29 mouse cellular contexts compared by ENCODE assay signal in genomic region chr2:156431409-156431808, GRCm38 (mm10). TPM values are rescaled to one million over a fixed set of nuclear protein-coding genes. Genes with fewer than 3 reads are reported as not detected.
DNase-seq lines count a peak whose midpoint lies in the region; ATAC-seq and TF ChIP-seq lines count a peak whose summit lies in the region.
"Had no signal": no experiment of that assay in that cellular context is flagged by ENCODE, and none has a peak within 500 bp of the region (broad histone marks: within the 10 kb centered on the region; RNA-seq: fewer than 3 reads in every experiment).

No protein-coding gene starts in this region.

- no peaks in the 10 kb centered on the region for H3K27me3 ChIP-seq in kidney, postnatal 0 days (ENCODE audit: insufficient read depth, low read length)
- no peaks in the 10 kb centered on the region for H3K27me3 ChIP-seq in ES-Bruce4 (ENCODE audit: control insufficient read depth, insufficient read depth, low read length, poor library complexity, severe bottlenecking)
- H3K27me3 ChIP-seq: embryonic facial prominence, embryonic 13.5 days; forebrain, embryonic 13.5 days; limb, embryonic 12.5 days; midbrain, embryonic 13.5 days; neural tube, embryonic 13.5 days had no signal

- ATAC-seq in kidney, postnatal 0 days (replicated peaks; ENCODE audit: low FRiP score, low read depth): no peak
- ATAC-seq: forebrain, embryonic 13.5 days; inflammation-experienced regulatory T-cells, adult 6 months; liver, postnatal 0 days; midbrain, embryonic 13.5 days had no signal

- TF ChIP-seq CTCF in kidney, postnatal 0 days (IDR thresholded peaks at IDR 0.05; ENCODE audit: low read depth): no peak
- no peak for TF ChIP-seq CTCF in ES-Bruce4 (IDR thresholded peaks at IDR 0.05; ENCODE audit: low read depth, low read length)

- WGBS in kidney, postnatal 0 days: 67% methylated on average over 6 of the region's 6 CpGs

- no peak overlapping the region for H3K4me2 ChIP-seq in kidney, postnatal 0 days (ENCODE audit: low read length)
- H3K4me2 ChIP-seq: embryonic facial prominence, embryonic 13.5 days; forebrain, embryonic 13.5 days; hindbrain, embryonic 14.5 days; limb, embryonic 12.5 days; liver, embryonic 11.5 days; midbrain, embryonic 13.5 days; neural tube, embryonic 13.5 days had no signal

- no peak for DNase-seq in kidney, postnatal 0 days (ENCODE audit: low spot score)
- DNase-seq in kidney, adult 18-20 months: no peak
- peak; percentile 31 for DNase-seq in CD4-positive helper T cell, adult 2 months (ENCODE audit: low read depth, low spot score)
- DNase-seq in naive thymus-derived CD4-positive, alpha-beta T cell, adult 2 months (ENCODE audit: low read depth): peak; percentile 50
- DNase-seq in gastrocnemius, postnatal 4 days (ENCODE audit: low spot score in 2 of 2): no peak
- no peak for DNase-seq in cerebellum, adult 8-10 months
- DNase-seq: adrenal gland, postnatal 10 days; B cell, adult 2 months; cerebellum, adult 18-20 months; cerebellum, postnatal 25 days; gastrocnemius, adult 2 months; heart, postnatal 4 days; layer of hippocampus, postnatal 36 days; liver, postnatal 0 days; retina, postnatal 1 day; spleen, adult 18-20 months had no signal

- TF ChIP-seq POLR2A in ES-Bruce4 (IDR thresholded peaks at IDR 0.05; ENCODE audit: insufficient read depth, low read length): no peak

- H3K9ac ChIP-seq in kidney, postnatal 0 days (ENCODE audit: low read depth, low read length): no peak overlapping the region
- no peak overlapping the region for H3K9ac ChIP-seq in ES-Bruce4 (ENCODE audit: low read depth, poor library complexity, severe bottlenecking)
- H3K9ac ChIP-seq: embryonic facial prominence, embryonic 13.5 days; forebrain, embryonic 13.5 days; hindbrain, embryonic 14.5 days; limb, embryonic 12.5 days; liver, postnatal 0 days; midbrain, embryonic 13.5 days; neural tube, embryonic 13.5 days had no signal

- peak overlapping the region; percentile 91; the same call in 1 of the 2 replicates for H3K27ac ChIP-seq in kidney, postnatal 0 days
- H3K27ac ChIP-seq in ES-Bruce4 (ENCODE audit: insufficient read depth, low read length): peak overlapping the region; percentile 73
- H3K27ac ChIP-seq: embryonic facial prominence, embryonic 13.5 days; forebrain, embryonic 13.5 days; gastrocnemius, adult 2 months; heart, embryonic 10.5 days; hindbrain, embryonic 14.5 days; limb, embryonic 12.5 days; midbrain, embryonic 13.5 days; neural tube, embryonic 13.5 days had no signal

- H3K36me3 ChIP-seq in kidney, postnatal 0 days (ENCODE audit: insufficient read depth, low read length): no peaks in the 10 kb centered on the region
- H3K36me3 ChIP-seq in ES-Bruce4 (ENCODE audit: control insufficient read depth, insufficient read depth, low read length, poor library complexity, severe bottlenecking): no peaks in the 10 kb centered on the region
- H3K36me3 ChIP-seq: embryonic facial prominence, embryonic 13.5 days; heart, embryonic 10.5 days; limb, embryonic 12.5 days; neural tube, embryonic 13.5 days had no signal

- H3K4me1 ChIP-seq in kidney, postnatal 0 days (replicated peaks; ENCODE audit: insufficient read depth, low read length): peaks cover 3% of the 10 kb centered on the region; the same call in 1 of the 2 replicates
- peaks cover 18% of the 10 kb centered on the region for H3K4me1 ChIP-seq in ES-Bruce4 (ENCODE audit: control insufficient read depth, insufficient read depth, low read length)
- H3K4me1 ChIP-seq: megakaryocyte, embryonic 14.5 days had no signal

- 0 out of 2 replicates have a peak, but pooled peaks have one; percentile 8 for TF ChIP-seq EP300 in ES-Bruce4 (IDR thresholded peaks at IDR 0.05; ENCODE audit: insufficient read depth, low read depth, low read length)

- no peaks in the 10 kb centered on the region for H3K9me3 ChIP-seq in kidney, postnatal 0 days (replicated peaks; ENCODE audit: low read length)
- no peaks in the 10 kb centered on the region for H3K9me3 ChIP-seq in ES-Bruce4 (replicated peaks; ENCODE audit: control insufficient read depth, insufficient read depth, low read length, poor library complexity, severe bottlenecking)
- H3K9me3 ChIP-seq: embryonic facial prominence, embryonic 13.5 days; forebrain, embryonic 13.5 days; heart, embryonic 10.5 days; limb, embryonic 12.5 days; megakaryocyte, embryonic 14.5 days; midbrain, embryonic 13.5 days; neural tube, embryonic 13.5 days had no signal

- no peak overlapping the region for H3K4me3 ChIP-seq in kidney, postnatal 0 days (replicated peaks; ENCODE audit: low read depth, low read length)
- no peak overlapping the region for H3K4me3 ChIP-seq in ES-Bruce4 (ENCODE audit: low read depth, low read length)
- H3K4me3 ChIP-seq: embryonic facial prominence, embryonic 13.5 days; erythroblast, embryonic 14.5 days; forebrain, embryonic 13.5 days; gastrocnemius, adult 2 months; heart, embryonic 10.5 days; limb, embryonic 12.5 days; megakaryocyte, embryonic 14.5 days; midbrain, embryonic 13.5 days; neural tube, embryonic 13.5 days had no signal

RNA-seq across cellular contexts. Expression of gene Epb41l1, which starts 10.7 kb away (rescaled TPM):
- 1.6 and 2.0 TPM in 2 replicates for polyA plus RNA-seq in kidney, postnatal 0 days (2015; fragmentation: Nextera tagmentation; extraction: Ambion mirVana)
- 21.4 and 23.6 TPM in 2 replicates for polyA plus RNA-seq in ES-Bruce4 (2011; ENCODE audit: insufficient read depth, insufficient read length, low read depth, missing spikeins)
- 10 to 100 TPM; 27.9 to 30.1 TPM for total RNA-seq in gastrocnemius, postnatal 4 days (2021)
- total RNA-seq: granulocyte monocyte progenitor cell, adult 5-6 weeks had no signal

Comparison
In these comparisons a context has a peak if more than half of its experiments do, and no peak if none do; other contexts are left out.
1. DNase-seq: peak in CD4-positive helper T cell, adult 2 months (single experiment) and naive thymus-derived CD4-positive, alpha-beta T cell, adult 2 months (single experiment); none in kidney, postnatal 0 days (single experiment), kidney, adult 18-20 months (single experiment), gastrocnemius, postnatal 4 days (0 of 2) and cerebellum, adult 8-10 months (single experiment).